Mouse (Mus musculus): Measurements from ENCODE around the gene Ttc34.

GRCm38 (mm10) chr4:154873186-154873585 is 35.9 kb downstream of the Ttc34 start:
- TF ChIP-seq CTCF (IDR thresholded peaks at IDR 0.05) (no peak), POLR2A (IDR thresholded peaks at IDR 0.05; ENCODE audit: insufficient read depth, low read depth, low read length) (no peak), EP300 (IDR thresholded peaks at IDR 0.05; ENCODE audit: insufficient read depth, low read depth, low read length) (no peak)
